Mouse (Mus musculus) spleen, postnatal 36 days (tissue): Measurements from ENCODE around the gene Olfr901.
"Not testable (repeated sequence)": the region's sequence is repeated elsewhere in the genome, so short reads cannot be mapped to it uniquely, and the experiment has no call there.

Experiments
- DNase-seq, 2 experiments: peaks; one replicate each; pipeline ENCODE4 v3.0.0; 2022; ENCODE audit warnings: low spot score in 2 of 2, mixed read lengths in 1 of 2

The Olfr901 gene

GRCm38 (mm10) chr9:38429155-38429554 is at the start of gene Olfr901:
Gene Olfr901 (plus strand): TSS chr9:38429455.
- no peak for DNase-seq

- DNase-seq = no peak
Observed at GRCm38 (mm10) chr9:38401398-38401797, 27.9 kb upstream of the Olfr901 start, which contains the start of gene Olfr147. Gene Olfr147 (plus strand): TSS chr9:38401698.

- DNase-seq = not testable (repeated sequence)
Observed at GRCm38 (mm10) chr9:38407502-38407901, 21.8 kb upstream of the Olfr901 start.

- not testable (repeated sequence) for DNase-seq
Observed at GRCm38 (mm10) chr9:38413502-38413901, 15.8 kb upstream of the Olfr901 start.

- no peak for DNase-seq
Observed at GRCm38 (mm10) chr9:38423801-38424200, 5.5 kb upstream of the Olfr901 start.

- DNase-seq = no peak
Observed at GRCm38 (mm10) chr9:38427026-38427425, 2.2 kb upstream of the Olfr901 start.

GRCm38 (mm10) chr9:38447352-38447751 is 18.1 kb downstream of the Olfr901 start, which contains the start of gene Olfr902:
Gene Olfr902 (plus strand): TSS chr9:38447652.
- no peak for DNase-seq

- DNase-seq = no peak
Observed at GRCm38 (mm10) chr9:38462844-38463243, 33.6 kb downstream of the Olfr901 start, which contains the start of gene Olfr904. Gene Olfr904 (plus strand): TSS chr9:38463144.

- DNase-seq = no peak
Observed at GRCm38 (mm10) chr9:38470807-38471206, 41.6 kb downstream of the Olfr901 start, which contains the start of gene Olfr905. Gene Olfr905 (plus strand): TSS chr9:38471107.
